Mouse (Mus musculus): ENCODE measurements around the gene 3830406C13Rik. TPM values are rescaled to one million over a fixed set of nuclear protein-coding genes. Genes with fewer than 3 reads are reported as not detected.

3830406C13Rik gene
- polyA plus RNA-seq, 1 experiment = 4.3 TPM

GRCm38 (mm10) chr14:12340238-12341074, 56.5 kb downstream of the 3830406C13Rik start:
- no peak for TF ChIP-seq GATA1 (IDR thresholded peaks at IDR 0.05; ENCODE audit: low read length)

DNA sequence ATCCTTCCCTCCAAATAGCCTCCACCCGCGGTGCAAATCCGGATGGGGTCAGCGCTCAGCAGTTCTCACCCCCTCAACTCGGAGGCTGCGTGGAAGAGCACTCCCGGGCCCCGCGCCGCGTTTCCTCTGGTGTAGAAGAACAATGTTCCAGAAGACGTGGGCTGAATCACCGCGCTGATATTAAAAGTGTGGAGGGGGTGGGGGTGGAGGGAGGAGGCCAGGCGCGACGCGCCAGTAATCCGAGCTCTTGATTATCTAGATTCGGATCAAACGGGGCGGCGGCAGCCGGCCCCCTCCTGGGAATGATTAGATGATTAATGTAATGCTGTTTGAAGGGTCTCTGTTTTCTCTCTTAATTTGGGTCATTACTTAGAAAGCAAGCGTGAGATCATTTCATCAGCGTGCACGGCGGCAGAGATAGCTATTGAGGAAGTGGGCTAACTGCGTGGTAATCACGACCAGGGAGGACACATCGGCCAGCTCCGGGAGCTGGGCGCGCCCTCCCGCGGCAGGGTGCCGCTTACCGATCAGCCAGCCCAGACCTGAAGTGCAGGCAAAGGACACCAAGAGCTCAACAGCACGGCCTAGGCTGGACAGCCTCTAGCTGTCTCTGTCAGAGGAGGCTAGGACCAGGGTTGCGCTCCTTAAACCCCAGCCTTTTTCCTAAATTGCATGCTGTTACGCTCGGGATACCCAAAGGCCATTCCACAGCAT, 57.3 kb downstream of the 3830406C13Rik start:
- TF ChIP-seq GATA1 (IDR thresholded peaks at IDR 0.05; ENCODE audit: low read length) = no peak

- no peak for TF ChIP-seq GATA1 (IDR thresholded peaks at IDR 0.05; ENCODE audit: low read length)
Observed at GRCm38 (mm10) chr14:12341789-12342457, 58.0 kb downstream of the 3830406C13Rik start.

DNA sequence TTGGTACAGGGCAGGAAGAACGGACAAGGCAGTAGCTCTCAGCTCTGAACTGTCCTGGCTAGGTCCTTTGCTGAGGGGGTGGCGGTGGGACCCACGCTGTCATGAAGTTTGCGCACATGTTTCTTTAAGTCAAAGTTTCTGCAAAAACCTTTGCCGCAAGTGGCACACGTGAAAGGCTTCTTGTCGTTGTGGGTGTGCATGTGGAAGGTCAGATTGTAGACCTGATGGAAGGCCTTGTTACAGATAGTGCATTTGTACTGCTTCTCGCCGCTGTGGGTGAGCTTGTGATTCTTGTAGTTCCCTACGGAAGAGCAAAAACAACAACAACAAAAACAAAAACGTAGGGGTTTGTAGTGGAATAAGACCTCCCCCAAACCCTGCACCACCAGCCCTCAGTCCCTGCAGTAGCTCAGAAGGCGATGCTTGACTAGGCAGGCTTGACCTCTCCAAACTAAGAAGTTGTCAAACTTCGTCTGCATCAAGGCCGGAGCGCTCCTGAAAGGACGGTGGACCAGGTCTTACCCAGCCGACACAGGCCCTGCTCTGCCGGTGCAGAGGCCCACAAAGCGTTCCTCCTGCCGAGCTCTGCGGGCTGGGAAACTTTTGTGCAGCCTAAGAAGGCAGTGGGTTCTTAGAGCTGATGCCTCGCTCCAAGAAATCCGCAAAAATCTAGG, 58.6 kb downstream of the 3830406C13Rik start:
- no peak for TF ChIP-seq GATA1 (IDR thresholded peaks at IDR 0.05; ENCODE audit: low read length)

DNA sequence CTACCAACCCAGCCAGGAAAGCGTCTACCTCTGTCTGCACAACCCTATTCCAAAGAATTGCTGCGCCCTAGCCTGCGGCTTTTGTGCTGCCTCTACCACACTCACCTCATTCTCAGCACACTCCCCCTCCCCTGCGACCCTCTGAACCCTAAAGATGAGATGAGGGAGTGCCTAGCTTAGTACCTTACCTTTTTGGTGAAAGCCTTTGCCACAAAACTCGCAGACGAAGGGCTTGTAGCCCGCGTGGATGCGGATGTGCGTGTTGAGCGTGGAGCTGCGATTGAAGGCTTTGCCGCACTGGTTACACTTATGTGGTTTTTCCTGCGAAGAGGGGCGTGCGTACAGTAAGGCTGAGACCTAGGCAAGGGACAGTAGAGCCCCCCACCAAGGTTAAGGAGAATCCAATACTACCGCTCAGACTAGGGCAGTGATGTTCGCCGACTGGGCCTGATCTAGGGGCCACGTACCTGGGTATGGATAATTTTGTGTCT, 59.5 kb downstream of the 3830406C13Rik start:
- TF ChIP-seq GATA1 (IDR thresholded peaks at IDR 0.05; ENCODE audit: low read length) = no peak

- TF ChIP-seq GATA1 (IDR thresholded peaks at IDR 0.05; ENCODE audit: low read length) = no peak
Observed at GRCm38 (mm10) chr14:12344061-12344745, 60.2 kb downstream of the 3830406C13Rik start.

GRCm38 (mm10) chr14:12344746-12345240, 60.8 kb downstream of the 3830406C13Rik start:
- no peak for TF ChIP-seq GATA1 (IDR thresholded peaks at IDR 0.05; ENCODE audit: low read length)

DNA sequence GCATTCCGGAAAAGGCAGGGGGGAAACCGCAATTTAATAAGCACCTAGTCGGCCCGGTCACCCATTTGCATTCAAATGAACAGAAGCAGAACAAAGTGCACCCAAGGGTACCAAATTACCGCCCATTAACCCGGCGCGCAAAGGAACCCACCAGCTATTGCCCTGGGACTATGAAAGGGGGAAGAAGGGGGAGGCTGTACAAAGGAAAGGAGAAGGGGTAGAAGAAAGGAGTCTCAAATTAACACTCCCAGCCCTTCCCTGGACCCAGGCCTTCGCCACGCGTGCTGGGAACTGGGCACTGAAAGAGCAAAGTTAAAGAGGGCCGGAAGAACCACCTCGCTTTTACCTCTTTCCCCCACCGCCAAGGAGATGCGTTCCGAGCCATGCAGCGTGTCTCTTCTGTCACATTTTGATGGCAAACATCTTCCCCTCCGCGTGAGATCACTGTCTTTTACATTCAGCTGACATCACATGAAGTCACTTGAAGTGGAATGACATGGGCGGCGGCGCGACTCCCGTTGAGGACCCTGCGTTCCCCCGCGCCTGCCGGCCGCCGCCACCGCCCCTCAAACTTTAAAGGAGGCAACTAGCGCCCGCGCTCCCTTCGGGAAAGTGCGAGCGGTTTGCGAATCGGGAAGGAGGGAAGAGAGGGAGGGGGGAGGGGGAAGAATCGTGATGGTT, 61.4 kb downstream of the 3830406C13Rik start:
- no peak for TF ChIP-seq GATA1 (IDR thresholded peaks at IDR 0.05; ENCODE audit: low read length)

DNA sequence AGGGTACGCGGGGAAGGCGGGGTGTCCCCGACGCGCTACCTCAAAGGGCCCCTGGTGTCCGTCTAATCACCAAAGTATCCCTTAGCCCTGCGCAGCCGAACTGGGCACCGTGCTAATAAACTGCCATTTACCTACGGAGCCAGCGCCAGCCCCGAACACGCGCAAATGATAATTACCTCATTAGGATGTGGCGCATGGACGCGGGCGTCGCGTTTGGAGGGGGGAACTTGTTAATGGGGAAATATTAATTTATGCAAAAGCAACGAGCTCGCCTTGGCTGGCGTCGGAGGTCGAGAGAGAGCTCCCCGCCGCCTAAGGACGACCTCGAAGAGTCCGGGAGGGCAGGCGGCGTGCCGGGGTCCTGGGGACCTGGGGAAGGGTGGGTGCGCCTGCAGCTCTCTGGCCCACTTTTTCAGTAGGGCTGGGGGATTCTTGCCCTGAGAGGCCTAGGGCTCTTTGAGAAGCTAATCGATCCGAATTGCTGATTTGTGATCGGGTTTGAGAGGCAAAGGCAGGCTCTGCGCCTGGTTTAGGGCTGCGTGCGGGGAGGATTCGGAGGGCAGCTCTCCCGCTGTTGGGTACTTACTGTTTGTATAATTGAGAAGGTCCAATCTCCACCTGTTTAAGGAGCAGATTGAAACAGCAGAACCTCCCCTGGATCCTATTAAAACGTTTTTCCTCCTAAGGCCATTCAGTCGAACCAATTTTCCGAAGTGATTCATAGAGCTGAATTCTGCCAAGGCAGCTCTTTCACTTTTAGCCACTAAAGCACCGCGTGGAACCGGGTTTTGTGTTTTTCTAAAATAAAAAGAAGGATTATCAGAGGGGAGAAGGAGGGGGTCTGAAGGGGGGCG, 62.3 kb downstream of the 3830406C13Rik start:
- no peak for TF ChIP-seq GATA1 (IDR thresholded peaks at IDR 0.05; ENCODE audit: low read length)

DNA sequence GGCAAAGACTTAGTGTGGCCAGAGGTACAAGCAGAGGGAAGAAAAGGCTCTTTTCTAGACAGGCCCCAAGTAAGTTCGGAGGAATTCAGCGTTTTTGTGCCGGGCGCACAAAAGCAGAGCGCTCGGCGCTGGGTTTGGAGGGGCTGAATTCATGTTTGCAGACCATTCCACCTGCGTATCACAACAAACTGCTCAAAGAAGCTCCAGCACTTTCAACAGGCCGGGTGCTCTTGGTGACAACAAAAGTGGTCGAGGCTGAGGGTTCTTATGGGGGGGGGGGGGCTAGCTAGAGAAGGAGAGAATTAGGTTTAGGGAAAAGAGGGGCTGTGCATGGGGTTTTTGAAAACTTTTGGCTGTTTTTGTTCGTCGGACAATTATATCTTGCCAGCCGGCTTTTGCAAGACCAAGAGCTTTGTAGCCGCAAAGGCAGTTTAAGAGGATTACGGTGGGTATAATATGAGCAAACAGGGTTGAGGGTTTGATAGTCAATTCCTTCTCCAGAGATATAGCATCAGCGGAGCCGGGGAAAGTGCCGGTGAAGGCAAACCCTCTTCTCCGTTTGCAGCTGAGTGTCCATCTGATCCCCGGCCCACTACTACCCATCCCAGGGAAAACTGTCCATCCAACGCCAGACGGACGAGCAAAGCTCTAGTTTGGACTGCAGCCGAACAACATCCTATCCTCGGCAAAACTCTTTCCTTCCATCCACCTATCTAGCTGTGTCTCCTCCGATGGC, 63.1 kb downstream of the 3830406C13Rik start:
- TF ChIP-seq GATA1 (IDR thresholded peaks at IDR 0.05; ENCODE audit: low read length) = no peak

- TF ChIP-seq GATA1 (IDR thresholded peaks at IDR 0.05; ENCODE audit: low read length) = no peak
Observed at GRCm38 (mm10) chr14:12348089-12348488, 64.1 kb downstream of the 3830406C13Rik start, which contains the start of gene Fezf2. TSS of gene Fezf2 (minus strand) at chr14:12348189.

DNA sequence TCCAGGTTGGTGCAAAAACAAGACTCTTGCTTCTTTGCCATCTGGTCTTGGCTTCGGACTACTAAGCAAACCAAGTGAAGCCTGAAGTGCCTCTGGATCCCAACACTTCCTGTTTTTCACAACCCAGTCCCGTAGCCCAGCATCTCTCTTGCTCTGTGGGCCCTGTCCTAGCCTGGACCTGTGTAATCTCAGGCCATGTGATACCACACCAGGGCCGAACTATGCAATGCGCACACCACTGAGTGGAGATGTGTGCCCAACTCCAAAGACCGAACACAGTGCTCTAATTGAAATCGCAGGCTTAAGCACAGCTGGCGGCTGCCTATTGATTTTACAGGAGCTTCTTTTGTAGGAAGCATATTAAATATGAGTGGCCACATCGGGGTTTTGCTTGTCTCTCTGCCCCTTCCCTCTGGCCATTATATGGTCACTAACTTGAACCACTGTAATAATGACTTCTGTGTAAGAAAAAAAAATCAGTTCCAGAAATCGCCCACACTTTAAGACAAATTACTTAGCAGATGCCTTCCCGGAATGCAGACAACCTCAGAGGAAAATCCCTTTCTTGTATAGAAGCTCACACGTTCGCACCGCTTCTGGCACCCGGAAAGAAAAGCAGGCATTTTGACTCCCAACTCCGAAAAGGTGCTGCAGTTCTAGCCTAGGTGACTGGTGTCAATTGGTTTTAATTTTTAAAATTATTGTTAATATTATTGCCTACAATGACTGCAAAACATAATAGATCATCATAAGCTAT, 65.5 kb downstream of the 3830406C13Rik start:
- no peak for TF ChIP-seq GATA1 (IDR thresholded peaks at IDR 0.05; ENCODE audit: low read length)
